Mouse (Mus musculus): ENCODE measurements around the gene Ist1.
A peak's percentile ranks its signal among the peaks of the same experiment; 100 is the strongest.

The Ist1 gene

DNA sequence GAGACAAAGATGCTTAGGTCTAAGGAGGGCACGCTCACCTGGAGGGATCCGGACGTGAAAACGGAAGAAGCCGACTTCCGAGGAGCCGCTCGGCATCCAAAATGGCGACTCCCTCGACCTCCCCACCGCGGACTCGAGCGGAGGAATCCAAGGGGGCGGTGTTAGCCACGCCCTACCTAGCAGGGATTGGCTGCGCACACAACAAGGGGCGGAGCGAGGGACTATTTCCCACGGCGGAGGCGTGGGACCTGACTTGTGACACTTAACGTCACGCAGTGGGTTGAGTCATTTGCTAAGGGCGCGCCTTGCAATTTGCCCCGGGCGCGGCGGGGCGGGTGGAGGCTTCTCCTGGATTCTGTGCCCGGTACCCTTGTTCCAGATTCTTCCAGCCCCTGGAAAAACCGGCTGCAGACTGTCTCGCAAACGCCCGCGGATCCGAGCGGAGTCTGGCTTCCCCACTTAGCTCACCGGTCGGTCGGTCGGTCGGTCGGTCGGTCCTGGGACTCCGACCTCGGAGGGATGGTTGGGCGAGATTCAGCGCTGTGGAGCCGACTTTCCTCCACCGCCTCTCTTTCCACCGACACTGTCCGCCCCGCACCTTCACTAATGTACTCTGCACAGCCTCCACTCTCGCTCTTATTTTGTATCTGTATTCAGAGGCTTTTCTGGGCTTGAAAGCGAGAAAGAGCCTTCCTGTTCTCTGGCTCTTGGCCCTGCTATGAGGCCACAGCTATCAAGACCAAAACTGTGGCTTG, at the start of gene Ist1:
Ist1 (minus strand) TSS at position 115 of the 755 bp plus-strand sequence.
- DNase-seq (ENCODE audit: extremely low spot score, low read depth, low spot score), result peak; percentile 99

DNA sequence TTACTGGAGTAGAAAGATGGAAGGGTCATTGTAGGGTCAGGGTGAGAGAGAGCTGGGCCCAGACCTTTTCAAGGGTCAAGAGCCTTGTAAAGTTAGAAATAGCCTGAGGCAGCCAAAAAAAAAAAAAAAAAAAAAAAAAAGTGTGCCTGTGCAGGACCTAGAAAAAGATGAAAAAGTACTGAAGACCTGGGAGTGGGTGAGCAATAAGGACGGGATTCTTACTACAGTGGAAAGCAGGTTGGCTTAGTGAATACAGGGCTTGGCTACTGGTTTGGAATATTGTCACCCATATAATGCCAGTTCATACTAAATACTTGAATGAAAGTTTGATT, 45.0 kb upstream of the Ist1 start:
- DNase-seq (ENCODE audit: extremely low spot score, low read depth, low spot score), result peak; percentile 3

DNA sequence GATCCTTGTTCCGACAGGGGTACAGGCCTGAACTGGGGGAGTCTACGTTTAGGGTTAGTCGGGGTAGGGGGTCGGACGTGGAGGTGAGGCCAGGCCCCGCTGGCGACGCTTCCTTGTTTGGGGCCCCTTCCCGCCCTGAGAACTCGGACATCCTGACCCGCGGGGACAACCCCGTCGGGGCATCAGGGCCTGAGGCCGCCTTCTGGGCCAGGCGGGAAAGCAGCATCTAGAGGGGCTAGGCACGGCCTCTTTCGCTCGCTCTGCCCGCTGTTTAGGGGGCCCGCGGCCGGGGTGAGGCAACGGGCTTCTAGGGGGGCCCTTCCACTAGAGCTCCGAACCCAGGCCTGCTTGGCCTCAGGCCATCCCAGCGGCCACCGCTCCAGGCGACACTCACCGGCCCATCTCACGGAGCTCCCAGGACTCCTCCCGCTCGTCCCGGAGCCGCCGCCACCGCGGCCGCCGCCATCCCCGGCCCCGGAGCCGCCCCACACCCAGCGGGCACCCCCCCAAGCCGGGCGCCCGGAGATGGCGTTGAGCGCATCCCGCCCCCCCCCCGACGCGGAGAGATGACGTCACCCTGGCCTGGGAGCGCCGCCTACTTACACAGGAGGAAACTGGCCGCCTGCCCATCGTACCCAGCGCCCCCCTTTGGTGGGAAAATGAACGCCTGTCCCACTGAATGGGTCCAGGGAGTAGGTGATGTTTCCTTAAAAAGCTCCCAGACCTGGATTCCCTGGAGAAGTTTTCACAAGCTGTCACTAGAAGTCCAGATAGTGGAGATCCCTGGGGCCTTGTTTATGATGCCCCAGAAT, 44.4 kb upstream of the Ist1 start, which contains the start of gene Atxn1l:
Atxn1l (minus strand) TSS at position 503 of the 812 bp plus-strand sequence.
- peak; percentile 78 for DNase-seq (ENCODE audit: extremely low spot score, low read depth, low spot score)

DNA sequence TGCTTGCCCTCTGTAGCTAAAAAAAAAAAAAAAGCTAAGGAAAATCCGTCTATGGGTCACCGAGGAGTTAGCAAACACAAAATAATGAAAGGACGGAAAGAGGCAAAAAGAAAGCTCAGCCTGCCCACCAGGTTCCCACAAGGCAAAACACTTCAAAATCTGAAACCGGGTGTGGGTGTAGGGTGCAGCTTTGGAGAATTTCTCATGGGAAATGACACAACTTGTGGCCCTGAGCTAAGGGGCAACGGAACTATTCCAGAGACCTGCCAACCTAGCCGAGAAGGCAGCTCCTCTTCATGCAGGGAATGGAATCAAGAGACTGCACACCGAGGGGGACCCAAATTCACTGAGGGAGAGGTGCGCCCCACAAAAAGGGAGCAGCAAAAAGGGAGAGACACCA, 43.8 kb upstream of the Ist1 start:
- no peak for DNase-seq (ENCODE audit: extremely low spot score, low read depth, low spot score)

DNA sequence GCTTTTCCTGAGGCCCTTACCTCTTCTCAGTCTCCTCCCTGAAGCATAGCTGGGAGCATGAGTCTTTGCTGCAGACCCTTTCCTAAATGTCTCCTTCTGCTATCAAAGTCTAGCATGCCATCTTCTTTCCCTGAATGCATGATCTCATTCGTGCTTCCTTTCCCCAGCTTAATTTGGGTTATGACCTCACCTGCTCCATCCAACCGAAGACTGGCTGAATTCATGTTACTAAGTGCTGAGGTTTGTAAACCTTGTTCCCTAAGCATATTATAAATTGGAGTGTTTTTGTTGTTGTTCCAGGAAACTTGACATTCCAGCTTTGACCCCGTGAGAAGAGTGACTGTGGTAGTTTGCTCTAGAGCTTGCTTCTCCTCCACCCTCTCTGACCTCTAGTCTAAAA, 41.0 kb upstream of the Ist1 start:
- no peak for DNase-seq (ENCODE audit: extremely low spot score, low read depth, low spot score)

DNA sequence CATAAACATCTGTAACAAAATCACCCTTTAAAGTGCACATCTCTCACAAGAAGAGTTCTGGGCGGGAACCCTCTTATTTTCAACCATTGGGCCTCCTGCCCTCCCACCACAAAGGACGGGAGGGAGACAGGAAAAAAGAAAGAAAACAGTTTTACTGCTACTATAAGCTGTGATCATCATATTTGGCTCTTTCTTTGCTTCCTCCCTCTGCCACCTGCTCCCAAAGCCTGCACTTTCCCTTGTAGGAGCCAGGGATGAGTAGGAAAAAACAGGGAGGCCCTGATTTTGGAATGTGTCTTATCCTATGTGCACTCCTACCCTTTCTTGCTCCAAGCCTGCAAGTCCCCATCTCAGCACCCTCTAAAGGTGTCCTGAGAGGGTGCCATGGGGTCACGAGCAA, 38.0 kb upstream of the Ist1 start:
- no peak for DNase-seq (ENCODE audit: extremely low spot score, low read depth, low spot score)

DNA sequence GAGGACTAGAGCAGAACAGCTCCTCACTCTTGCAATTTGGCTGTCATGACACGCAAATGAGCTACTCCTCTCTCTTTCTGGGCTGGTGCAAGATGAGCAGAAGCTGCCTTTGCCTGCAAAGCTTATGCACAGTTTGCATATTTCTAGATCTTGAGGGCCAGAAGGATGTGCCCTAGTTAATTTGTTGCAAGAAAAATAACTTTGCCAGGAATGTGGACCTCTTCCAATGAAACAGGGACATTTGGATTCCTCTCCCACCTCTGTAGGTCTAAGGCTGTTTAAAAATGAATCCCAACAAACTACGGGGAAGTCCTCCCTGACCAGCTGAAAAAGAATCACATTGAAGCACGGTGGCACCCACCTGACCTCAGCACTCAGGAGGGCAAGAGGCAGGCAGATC, 32.0 kb upstream of the Ist1 start:
- DNase-seq (ENCODE audit: extremely low spot score, low read depth, low spot score), result no peak

DNA sequence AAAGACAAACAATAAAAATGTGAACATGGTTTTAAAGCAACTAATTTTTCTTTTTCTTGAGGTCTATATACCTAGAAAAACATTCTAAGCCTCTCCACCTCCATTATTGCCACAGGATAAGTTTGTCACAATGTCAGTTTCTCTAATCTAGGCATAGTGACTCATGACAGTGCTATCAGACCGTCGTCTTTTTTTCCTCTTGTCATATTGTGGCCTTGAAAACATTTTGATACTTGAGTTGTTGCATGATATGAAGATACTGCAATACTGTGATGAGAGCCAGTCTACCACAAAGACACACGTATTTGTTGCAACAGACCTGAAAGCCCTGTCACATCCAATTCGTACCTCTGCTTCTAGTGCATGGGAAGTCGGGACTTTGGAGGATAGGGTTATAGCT, 21.9 kb upstream of the Ist1 start:
- DNase-seq (ENCODE audit: extremely low spot score, low read depth, low spot score), result no peak

DNA sequence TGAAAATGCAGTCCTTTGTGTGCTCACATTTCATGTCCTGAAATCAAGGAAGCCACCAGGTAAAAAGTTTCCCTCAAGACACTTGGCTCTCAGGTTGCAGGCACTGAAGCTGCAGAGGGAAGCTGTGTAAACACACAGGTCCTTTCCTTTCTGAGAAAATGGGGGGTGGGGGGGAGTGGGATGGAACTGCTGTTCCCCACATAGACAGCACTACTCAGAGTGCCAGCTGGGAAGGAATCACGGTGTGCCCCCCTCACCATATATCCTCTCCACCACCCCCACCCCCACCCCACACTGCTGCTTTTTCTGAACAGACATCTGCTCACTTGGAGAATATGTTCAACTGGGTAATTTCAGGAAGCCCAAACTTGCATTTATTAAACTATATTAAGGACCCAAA, 19.5 kb upstream of the Ist1 start:
- DNase-seq (ENCODE audit: extremely low spot score, low read depth, low spot score), result no peak

DNA sequence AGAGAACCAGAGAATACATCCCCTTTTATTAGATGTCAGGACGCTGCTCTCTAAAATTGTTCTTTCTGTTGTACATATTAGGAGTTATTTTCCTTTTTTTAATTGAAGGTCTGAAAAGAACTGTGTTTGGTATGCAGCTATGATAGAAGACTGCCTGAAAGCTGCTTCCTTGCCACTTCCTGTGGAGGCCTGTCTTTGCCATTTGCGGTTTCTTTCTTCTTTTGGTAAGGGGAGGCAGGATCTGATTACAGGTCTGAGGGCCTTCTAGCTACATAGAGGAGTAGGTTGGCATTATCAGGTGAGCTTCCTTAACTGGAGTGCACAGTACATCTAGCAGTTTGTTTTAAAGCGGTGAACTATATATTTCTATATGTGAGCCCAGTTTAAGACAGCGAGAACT, 14.9 kb upstream of the Ist1 start:
- DNase-seq (ENCODE audit: extremely low spot score, low read depth, low spot score), result no peak

DNA sequence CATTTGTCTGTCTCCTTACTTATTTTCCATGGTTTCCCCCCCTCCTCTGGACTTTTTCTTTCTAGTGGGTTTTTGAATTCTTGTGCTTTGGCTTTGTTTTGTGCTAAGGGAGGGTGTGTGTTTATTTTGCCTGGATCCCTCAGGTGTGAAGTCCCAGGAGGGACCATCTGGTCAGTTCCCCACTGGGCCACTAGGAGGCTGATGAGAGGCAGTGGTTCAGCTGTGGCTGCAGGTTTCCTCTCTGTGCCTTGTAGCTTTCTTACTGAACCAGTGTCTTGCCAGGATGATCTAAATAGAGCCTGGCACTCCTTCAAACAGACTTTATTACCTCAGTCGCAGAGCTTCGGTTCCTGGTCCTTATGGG, 13.8 kb upstream of the Ist1 start:
- DNase-seq (ENCODE audit: extremely low spot score, low read depth, low spot score), result peak; percentile 66

DNA sequence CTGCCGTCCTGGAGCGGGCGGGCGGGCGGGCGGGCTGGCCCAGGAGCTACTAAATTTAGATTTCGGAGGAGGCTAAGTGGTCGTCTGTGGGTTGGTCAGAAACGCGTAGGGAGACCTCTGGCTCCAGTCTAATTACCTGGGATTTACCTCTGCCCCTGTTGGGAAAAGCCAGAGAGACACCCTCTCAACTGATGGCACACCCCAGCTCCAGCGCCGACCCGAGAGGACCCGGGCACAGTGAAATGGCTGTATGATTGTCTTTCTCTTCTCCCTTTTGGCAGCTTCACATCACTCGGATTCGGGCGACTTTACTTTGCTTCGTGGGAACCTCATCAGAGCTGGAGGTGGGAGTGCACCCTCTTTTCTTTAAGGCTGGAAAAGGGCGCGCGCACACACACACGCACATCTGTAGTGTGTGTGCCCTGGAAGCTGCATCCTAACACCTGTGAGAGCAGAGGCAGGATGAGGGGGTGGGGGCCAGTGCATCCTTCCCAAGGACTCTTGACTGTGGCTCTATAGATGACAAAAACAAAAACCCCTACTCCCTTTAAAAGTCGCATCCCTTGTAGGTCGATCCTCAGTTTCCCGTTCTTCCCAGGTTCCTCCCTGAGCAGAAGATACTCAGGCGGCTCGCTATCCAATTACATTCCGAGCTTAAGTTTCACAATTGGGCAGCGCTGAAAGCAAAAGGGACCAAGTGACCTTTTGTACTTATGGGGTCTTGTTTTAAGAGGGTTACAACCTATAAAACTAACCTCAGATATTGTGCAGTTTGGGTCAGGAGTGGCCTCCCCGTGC, 13.2 kb upstream of the Ist1 start:
- no peak for DNase-seq (ENCODE audit: extremely low spot score, low read depth, low spot score)

DNA sequence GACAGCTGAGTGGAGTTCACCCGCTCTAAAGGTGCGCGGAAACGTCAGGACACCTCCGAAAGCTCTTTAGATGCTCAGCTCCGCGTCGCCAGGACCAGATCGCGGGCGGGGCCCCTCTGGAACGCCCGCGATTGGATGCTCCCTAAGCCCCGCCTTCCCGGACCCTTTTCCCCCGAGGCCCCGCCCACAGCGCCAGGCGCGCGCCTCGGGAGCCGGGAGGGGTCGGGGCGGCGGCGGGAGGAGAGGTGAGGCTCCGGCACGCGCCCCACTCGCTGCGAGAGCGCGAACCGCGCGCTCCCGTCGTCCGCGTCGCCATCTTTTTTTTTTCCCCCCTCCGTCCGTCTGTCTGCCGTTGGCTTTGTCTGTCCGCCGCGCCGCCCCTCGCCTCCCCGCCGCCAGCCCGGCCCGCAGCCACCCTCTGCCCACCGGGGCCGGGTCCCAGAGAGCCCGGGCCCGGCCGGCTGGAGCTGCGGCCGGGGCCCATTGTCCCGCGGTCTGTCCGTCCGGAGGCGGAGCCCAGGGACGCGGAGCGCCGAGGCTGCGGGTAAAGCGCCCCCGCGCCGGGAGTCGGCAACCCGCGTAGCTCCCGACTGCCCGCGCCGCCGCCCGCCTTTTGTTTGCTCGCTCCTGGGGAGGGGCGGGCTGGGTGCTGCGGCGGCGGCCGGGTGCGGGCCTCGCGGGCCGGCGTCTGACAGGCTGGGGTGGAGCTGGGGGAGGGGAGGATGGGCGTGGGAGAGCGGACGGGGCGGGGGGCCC, 12.4 kb upstream of the Ist1 start, which contains the start of gene Zfp821:
Zfp821 (plus strand) TSS at position 227 of the 756 bp plus-strand sequence.
- peak; percentile 62 for DNase-seq (ENCODE audit: extremely low spot score, low read depth, low spot score)

DNA sequence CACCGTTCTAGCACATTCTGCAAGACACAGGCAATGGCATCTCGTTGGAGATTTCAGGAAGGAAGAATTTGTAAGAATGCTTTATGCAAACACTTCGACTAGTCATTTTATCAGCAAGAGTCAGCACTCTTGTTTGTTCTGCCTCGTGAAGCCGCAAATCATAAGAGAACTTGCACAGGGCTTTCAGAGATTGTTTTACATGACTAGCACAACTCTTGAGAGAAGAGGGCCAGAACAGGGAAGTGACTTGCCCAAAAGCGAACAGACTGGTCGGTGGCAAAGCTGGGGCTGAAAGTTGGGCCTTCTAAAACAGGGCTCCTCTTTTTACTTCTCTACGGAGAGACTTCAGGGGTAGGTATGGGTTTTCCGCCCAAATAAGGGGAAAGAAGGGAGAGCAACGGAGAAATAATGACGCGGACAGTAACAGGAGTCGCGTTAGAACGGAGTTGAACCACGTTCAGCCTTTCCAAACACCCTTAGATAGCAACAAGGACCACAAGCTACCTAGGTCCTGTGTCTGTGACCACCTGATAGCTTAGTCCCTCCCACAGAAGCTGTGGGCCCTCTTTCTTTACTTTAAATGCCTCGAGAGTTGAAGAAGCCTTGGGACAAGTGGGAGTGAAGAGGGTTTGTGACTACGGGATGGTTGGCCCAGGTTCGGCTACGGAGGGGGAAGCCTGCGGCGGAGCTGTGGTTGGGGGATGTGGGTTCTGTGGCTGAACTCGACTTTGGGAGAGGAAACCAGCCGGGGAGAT, 11.7 kb upstream of the Ist1 start:
- DNase-seq (ENCODE audit: extremely low spot score, low read depth, low spot score), result no peak

DNA sequence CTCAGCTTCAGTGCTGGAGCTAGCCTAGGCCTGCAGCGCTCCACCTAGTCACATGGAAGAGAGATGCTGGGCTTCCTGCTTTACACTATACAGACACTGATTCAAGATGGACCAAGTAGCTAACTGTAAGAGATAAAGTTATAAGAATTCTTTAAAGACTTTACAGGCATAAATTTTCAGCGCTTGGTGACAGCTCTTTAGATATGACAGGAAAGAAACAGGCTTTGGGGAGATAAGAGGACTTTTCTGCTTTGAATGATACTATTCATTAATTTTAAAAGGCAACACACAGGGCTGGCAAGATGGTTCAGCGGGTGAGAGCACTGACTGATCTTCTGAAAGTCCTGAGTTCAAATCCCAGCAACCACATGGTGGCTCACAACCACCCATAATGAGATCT, 5.4 kb upstream of the Ist1 start:
- DNase-seq (ENCODE audit: extremely low spot score, low read depth, low spot score), result no peak

DNA sequence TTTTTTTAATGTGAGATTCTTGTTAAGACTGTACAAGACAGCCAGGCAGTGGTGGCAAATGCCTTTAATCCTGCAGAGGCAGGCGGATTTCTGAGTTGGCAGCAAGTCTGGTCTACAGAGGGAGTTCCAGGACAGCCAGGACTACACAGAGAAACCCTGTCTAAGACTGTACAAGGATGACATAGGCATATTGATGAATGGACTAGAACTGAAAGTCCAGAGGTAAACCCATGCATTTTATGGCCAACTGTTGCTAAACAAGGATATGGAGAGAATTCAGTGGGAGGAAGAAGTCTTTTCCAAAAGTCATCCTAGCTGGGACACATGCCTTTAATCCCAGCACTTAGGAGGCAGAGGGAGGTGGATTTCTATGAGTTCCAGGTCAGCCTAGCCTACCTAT, 4.7 kb upstream of the Ist1 start:
- DNase-seq (ENCODE audit: extremely low spot score, low read depth, low spot score), result no peak

DNA sequence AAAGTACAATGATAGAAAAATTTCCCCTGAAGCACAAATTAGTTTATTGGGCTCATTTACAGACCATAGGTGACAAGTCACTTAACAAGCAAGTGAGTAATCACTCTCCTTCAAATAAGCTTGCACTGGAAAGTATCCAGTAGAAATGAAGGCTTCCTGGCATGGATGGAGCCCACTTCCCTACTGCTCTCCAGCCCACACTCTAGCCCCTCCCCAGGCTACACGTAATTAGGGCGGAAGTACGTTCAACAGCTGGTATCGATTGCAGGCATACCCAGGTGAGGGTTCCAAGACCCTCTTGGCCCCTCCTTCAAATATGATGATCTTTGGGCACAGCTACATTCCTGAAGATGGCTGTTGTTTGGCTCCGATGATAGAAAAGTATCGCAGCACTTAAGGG, 1.1 kb upstream of the Ist1 start:
- no peak for DNase-seq (ENCODE audit: extremely low spot score, low read depth, low spot score)

DNA sequence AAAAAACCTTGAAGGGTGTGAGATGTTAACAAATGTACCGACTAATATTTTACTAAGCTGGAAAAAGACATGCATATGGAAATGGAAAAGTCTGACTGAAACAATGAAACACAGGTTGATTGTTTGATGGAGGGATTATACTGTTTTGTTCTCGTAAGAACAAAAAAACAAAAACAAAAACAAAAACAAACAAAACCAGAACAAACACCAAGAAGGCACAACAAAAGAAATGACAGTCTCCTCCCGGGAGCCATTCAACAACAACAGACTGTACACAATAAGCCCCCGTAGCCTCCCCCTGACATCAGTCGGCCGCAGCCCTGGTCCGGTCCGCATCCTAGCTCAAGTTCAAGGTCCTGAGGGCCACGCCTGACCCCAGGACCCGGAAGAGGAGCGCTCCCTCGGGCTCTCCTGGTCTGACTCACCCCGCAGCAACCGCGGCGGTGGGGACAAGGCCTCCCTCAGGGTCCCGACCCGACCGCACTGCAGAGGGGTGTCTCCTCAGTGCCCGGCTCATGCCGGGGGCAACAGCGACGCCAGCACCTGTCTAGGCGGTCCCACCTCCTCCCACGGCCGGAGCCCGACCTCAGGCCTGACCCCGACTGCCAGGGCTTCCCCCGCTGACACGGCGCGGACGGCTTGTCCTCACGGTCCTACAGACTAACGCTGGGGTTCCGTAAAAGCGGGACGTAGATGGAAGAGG, 466 bp downstream of the Ist1 start:
- no peak for DNase-seq (ENCODE audit: extremely low spot score, low read depth, low spot score)

DNA sequence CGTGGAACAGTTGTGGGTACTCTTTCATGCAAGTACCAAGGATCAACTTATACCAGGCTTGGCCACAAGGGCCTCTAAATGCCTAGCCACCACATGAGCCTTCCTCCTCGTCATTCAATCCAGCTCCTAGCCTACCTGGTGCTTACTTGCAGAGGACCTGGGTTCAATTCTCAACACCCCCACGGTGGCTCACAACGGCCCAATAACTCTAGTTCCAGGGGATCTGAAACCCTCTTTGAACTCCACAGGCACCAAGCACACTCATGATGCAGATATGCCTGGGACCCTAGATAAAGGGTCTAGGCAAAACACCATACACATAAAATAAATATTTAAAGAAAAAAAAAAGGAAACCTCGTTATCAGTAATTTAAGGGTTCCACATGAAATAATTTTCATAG, 1.3 kb downstream of the Ist1 start:
- no peak for DNase-seq (ENCODE audit: extremely low spot score, low read depth, low spot score)

DNA sequence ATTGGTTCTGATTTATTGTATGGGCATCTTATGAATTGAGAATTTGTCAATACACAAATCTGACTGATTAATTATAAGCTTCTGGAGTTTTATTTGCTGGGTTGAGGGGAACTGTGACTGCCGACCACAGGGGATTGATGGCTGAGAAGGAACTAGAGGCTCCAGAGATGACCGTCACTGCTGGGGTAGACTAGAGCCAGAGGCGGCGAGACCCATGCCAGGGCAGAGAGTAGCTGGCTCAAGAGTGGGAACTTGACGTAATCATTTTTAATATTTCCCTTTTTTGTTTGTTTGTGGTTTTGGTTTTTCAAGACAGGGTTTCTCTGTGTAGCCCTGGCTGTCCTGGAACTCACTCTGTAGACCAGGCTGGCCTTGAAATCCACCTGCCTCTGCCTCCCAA, 5.8 kb downstream of the Ist1 start:
- DNase-seq (ENCODE audit: extremely low spot score, low read depth, low spot score), result no peak
